Mouse (Mus musculus): ENCODE measurements at regions not wholly inside any gene's neighbourhood (a gene's known extent, or its start where the extent isn't known, plus 50 kb on each side); places are given as distances from the start of the nearest gene placed in this dataset.

GRCm38 (mm10) chr5:75479149-75479548, 95.6 kb upstream of the Kit start:
- TF ChIP-seq POLR2A (IDR thresholded peaks at IDR 0.05; ENCODE audit: low read depth, low read length) (no peak), CTCF (conservative IDR thresholded peaks at IDR 0.05; ENCODE audit: insufficient read depth, insufficient read length, low read depth, low read length) (no peak)

Data from kidney, adult 2 months (tissue).